17 mouse cellular contexts compared by ENCODE assay signal in the genomic region with DNA sequence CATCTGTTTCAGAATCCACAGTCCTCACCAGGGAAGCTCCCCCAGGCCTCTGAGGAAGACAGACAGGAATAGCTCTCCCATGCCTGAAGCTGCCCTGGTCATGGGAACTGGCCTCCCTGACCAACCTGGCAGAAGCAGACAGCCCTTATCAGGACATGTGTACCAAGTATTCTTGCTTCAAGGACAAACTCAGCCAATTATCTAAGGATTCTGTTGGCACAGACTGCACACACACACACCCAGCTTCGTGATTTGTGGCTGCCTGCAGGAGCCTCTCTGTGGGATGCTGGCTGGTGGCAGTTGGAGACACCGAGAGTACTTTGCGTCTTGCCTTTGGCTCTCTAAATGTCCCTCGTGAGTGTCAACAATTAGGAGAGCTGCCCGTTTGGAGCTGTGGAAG.
A peak's percentile ranks its signal among the peaks of the same experiment; 100 is the strongest.
DNase-seq lines count a peak whose midpoint lies in the region; ATAC-seq and TF ChIP-seq lines count a peak whose summit lies in the region.
"Had no signal": no experiment of that assay in that cellular context is flagged by ENCODE, and none has a peak within 500 bp of the region (broad histone marks: within the 10 kb centered on the region; RNA-seq: fewer than 3 reads in every experiment).

No protein-coding gene starts in this region.

- H3K4me1 ChIP-seq in heart, embryonic 15.5 days (replicated peaks) = no peaks in the 10 kb centered on the region
- H3K4me1 ChIP-seq in forebrain, embryonic 11.5 days (replicated peaks; ENCODE audit: control insufficient read depth, insufficient read depth, low read length) = 0 out of 2 replicates have a peak, but pooled peaks cover 2% of the 10 kb centered on the region

- H3K27ac ChIP-seq in heart, embryonic 15.5 days = no peak overlapping the region
- no peak overlapping the region for H3K27ac ChIP-seq in layer of hippocampus, adult 2 months
- H3K27ac ChIP-seq in forebrain, embryonic 11.5 days (ENCODE audit: low read depth, low read length) = no peak overlapping the region
- H3K27ac ChIP-seq: limb, embryonic 13.5 days; liver, embryonic 14.5 days; midbrain, embryonic 13.5 days had no signal

- H3K9me3 ChIP-seq in heart, embryonic 15.5 days (replicated peaks) = no peaks in the 10 kb centered on the region
- no peaks in the 10 kb centered on the region for H3K9me3 ChIP-seq in forebrain, embryonic 11.5 days (ENCODE audit: control insufficient read depth, low read length)
- H3K9me3 ChIP-seq: limb, embryonic 13.5 days; midbrain, embryonic 13.5 days had no signal

- 38% methylated on average over 5 of the region's 5 CpGs for WGBS in heart, embryonic 15.5 days
- 58% methylated on average over 5 of the region's 5 CpGs for WGBS in forebrain, embryonic 11.5 days

- H3K4me3 ChIP-seq in heart, embryonic 15.5 days = no peak overlapping the region
- H3K4me3 ChIP-seq in layer of hippocampus, adult 2 months = no peak overlapping the region
- no peak overlapping the region for H3K4me3 ChIP-seq in forebrain, embryonic 11.5 days (ENCODE audit: low read depth, low read length)
- H3K4me3 ChIP-seq: limb, embryonic 13.5 days; midbrain, embryonic 13.5 days had no signal

- no peaks in the 10 kb centered on the region for H3K36me3 ChIP-seq in heart, embryonic 15.5 days
- no peaks in the 10 kb centered on the region for H3K36me3 ChIP-seq in forebrain, embryonic 11.5 days (ENCODE audit: control insufficient read depth, insufficient read depth, low read length)
- H3K36me3 ChIP-seq: limb, embryonic 13.5 days; midbrain, embryonic 13.5 days had no signal

- ATAC-seq in heart, embryonic 15.5 days (replicated peaks; ENCODE audit: insufficient number of reproducible peaks, insufficient read depth, low FRiP score, low read depth) = 0 out of 2 replicates have a peak, but pooled peaks have one; percentile 22
- ATAC-seq in forebrain, embryonic 11.5 days (replicated peaks; ENCODE audit: low FRiP score) = no peak
- ATAC-seq: midbrain, embryonic 13.5 days had no signal

- H3K27me3 ChIP-seq in heart, embryonic 15.5 days = no peaks in the 10 kb centered on the region
- no peaks in the 10 kb centered on the region for H3K27me3 ChIP-seq in forebrain, embryonic 11.5 days (ENCODE audit: control insufficient read depth, insufficient read depth, low read length)
- H3K27me3 ChIP-seq: limb, embryonic 13.5 days had no signal

- H3K9ac ChIP-seq in heart, embryonic 15.5 days = no peak overlapping the region
- H3K9ac ChIP-seq in forebrain, embryonic 11.5 days (ENCODE audit: low read length) = no peak overlapping the region
- H3K9ac ChIP-seq: limb, embryonic 13.5 days; liver, embryonic 14.5 days; midbrain, embryonic 13.5 days had no signal

- no peak for TF ChIP-seq CTCF in layer of hippocampus, adult 2 months (conservative IDR thresholded peaks at IDR 0.05)

- peak; percentile 7 for DNase-seq in gastrocnemius, adult 18-20 months (ENCODE audit: low spot score)
- DNase-seq in gastrocnemius, postnatal 4 days (ENCODE audit: low spot score in 2 of 2) = no peak
- peak; percentile 22 for DNase-seq in ovary, adult 18-20 months (ENCODE audit: low spot score)
- DNase-seq in ovary, postnatal 36 days (ENCODE audit: low spot score) = no peak
- no peak for DNase-seq in layer of hippocampus, adult 2 months (ENCODE audit: low spot score in 2 of 2)
- DNase-seq in forebrain, embryonic 11.5 days (ENCODE audit: low spot score) = no peak
- DNase-seq: B cell, adult 2 months; cerebellum, adult 8-10 months; kidney, adult 2 months; kidney, postnatal 14 days; layer of hippocampus, adult 9-11 months; right cerebral cortex, postnatal 4 days; thymus, adult 2 months had no signal

- H3K4me2 ChIP-seq in heart, embryonic 15.5 days = no peak overlapping the region
- no peak overlapping the region for H3K4me2 ChIP-seq in forebrain, embryonic 11.5 days (ENCODE audit: low read depth, low read length, severe bottlenecking)
- H3K4me2 ChIP-seq: limb, embryonic 13.5 days; midbrain, embryonic 13.5 days had no signal

Comparison
In these comparisons a context has a peak if more than half of its experiments do, and no peak if none do; other contexts are left out.
1. DNase-seq: peak in gastrocnemius, adult 18-20 months (single experiment) and ovary, adult 18-20 months (single experiment); none in gastrocnemius, postnatal 4 days (0 of 2), ovary, postnatal 36 days (single experiment), layer of hippocampus, adult 2 months (0 of 2) and forebrain, embryonic 11.5 days (single experiment).